Mouse (Mus musculus): ENCODE measurements at regions not wholly inside any gene's neighbourhood (a gene's known extent, or its start where the extent isn't known, plus 50 kb on each side); places are given as distances from the start of the nearest gene placed in this dataset.

GRCm38 (mm10) chr8:63587871-63588270 is 364.2 kb downstream of the Sgo2b start:
- no peak for DNase-seq (ENCODE audit: low read depth, low spot score)

- DNase-seq (ENCODE audit: low read depth, low spot score): no peak
Measured at GRCm38 (mm10) chr8:63574500-63574899, 377.5 kb downstream of the Sgo2b start.

GRCm38 (mm10) chr8:63539296-63539695 is 412.8 kb downstream of the Sgo2b start:
- peak; percentile 68 for DNase-seq (ENCODE audit: low read depth, low spot score)

- no peak for DNase-seq (ENCODE audit: low read depth, low spot score)
Measured at GRCm38 (mm10) chr8:63529763-63530558, 422.1 kb downstream of the Sgo2b start.
